Mouse (Mus musculus) adrenal gland (tissue): Measurements from ENCODE around the gene Olfr809.

ENCODE experiments used
- intact Hi-C: fragments of 180-260 bp; cut with DNase I; formaldehyde crosslinking; loops from one replicate; pipeline ENCODE4 v1.15.1; 2025
- long read RNA-seq, 2 experiments: library from polyadenylated mRNA; unstranded; transcript quantifications; one replicate each; pipeline ENCODE4 v2.0.0; 2020; ENCODE audit warnings: borderline replicate concordance in 1 of 2; ENCODE audit not compliant: insufficient replicate concordance in 1 of 2
- microRNA-seq, 2 experiments: library from miRNA; unstranded; fragments of <30 nt; microRNA quantifications; one replicate each; pipeline ENCODE4; 2019

Gene Olfr809
- long read RNA-seq, experiment 1, result 0 reads
- long read RNA-seq, experiment 2, result 0 reads

DNA sequence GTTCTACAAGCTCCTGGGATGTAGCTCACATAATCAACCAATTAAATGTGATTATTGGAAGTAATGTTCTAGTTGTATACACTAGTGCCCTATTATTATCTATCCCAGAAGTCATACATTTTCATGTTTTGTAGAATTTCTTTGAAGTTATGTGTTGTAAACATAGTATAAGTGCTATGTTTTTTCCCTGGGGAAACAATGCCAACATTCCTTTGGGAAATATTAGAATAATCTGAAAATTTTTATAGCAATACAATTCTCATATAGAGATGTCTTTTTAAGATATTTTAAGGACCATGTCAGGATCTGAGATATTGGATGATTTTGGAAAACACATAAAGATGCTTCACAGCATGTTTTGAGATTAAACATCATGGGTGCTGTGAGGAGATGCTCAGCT, at the start of gene Olfr809:
TSS of gene Olfr809 (plus strand) at position 301 of the 400 bp plus-strand sequence.
- intact Hi-C loops, result no loop called here

GRCm38 (mm10) chr10:129729275-129729674, 45.2 kb upstream of the Olfr809 start, which contains the start of gene Olfr805:
Gene Olfr805 (minus strand): TSS chr10:129729375.
- intact Hi-C loops, result no loop called here

DNA sequence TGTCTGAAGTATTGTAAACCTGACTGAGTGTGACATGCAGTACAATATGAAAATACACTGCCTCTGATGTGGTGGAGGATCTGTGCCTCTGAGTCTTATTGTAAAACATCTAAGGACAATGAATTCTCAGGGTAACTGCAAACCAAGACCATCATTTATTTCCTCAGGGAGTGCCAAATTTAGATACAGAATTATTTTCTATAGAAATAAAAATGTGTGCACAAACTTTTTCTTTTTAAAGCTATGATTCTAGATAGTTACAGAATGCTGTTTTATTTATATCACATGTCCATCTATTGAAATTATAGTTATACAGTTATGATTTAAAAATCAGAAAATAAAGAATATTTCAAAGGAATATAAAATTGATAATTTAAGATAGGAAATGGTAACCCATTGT, 32.6 kb upstream of the Olfr809 start, which contains the start of gene Olfr806:
TSS of gene Olfr806 (minus strand) at position 101 of the 400 bp plus-strand sequence.
- intact Hi-C loops, result no loop called here

DNA sequence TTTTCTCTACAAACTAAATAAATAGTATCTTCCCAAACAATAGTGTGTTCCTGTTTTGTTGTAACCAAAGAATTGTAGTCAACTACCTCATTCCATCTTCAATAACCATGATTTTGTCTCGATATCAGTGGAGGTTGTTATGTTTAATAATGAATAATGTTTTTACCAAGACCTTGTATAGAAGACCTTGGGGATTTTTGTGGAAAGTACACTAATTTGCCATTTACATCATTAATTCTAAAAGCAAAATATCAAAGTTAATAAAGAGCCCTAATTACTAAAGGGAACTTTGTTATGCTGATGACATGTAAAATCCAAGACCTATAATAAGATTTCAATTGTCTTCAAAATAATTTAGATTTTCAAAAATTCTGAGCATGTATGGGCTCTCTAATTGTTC, 16.7 kb upstream of the Olfr809 start, which contains the start of gene Olfr807:
TSS of gene Olfr807 (minus strand) at position 101 of the 400 bp plus-strand sequence.
- intact Hi-C loops, result no loop called here

DNA sequence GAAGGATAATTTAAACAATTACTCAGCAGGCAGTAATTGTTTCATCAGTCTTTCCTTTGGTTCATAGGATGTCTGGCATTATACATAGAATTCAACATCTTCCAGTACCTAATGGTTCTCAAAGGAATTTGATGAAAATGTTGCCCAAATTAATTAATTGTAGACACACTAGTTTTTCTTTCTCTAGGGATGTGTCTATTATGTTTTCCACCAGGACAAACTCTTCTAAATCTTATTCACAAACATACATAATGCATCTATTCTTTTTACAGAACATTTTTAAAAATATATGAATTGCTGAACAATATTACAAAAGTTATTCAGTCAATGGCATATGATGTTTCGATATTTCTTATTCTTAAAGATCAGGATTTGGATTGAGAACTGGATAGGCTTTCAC, 9.3 kb upstream of the Olfr809 start, which contains the start of gene Olfr808:
TSS of gene Olfr808 (plus strand) at position 301 of the 400 bp plus-strand sequence.
- intact Hi-C loops, result no loop called here

- intact Hi-C loops, result no loop called here
Observed at GRCm38 (mm10) chr10:129778123-129778522, 3.7 kb downstream of the Olfr809 start.

- intact Hi-C loops, result no loop called here
Observed at GRCm38 (mm10) chr10:129794817-129795216, 20.4 kb downstream of the Olfr809 start, which contains the start of gene Olfr810. Gene Olfr810 (minus strand): TSS chr10:129794917.

DNA sequence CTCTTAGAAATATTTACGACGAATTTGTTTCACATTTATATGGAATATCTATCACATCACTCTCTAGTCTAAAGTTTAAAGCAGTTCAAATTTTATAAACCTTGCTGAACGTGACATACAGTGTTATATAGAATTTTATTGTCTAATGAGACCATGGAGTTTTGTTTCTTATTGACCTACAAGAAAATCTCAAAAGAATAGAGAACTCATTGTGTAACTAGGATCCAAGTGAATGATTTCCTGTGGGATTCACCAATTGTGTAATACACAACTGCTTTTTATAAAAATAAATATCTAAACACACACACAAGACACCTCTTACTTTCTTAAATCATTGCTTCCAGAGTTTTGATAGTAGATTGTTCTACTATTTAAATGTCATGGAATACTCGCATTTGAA, 29.9 kb downstream of the Olfr809 start, which contains the start of gene Olfr811:
TSS of gene Olfr811 (minus strand) at position 101 of the 400 bp plus-strand sequence.
- intact Hi-C loops, result no loop called here

Small RNA genes lying within 50 kb of the gene (microRNA-seq; reads per million reads assigned to microRNA genes)
- gene Gm24485, result 0 reads per million in 2 experiments
